Mouse (Mus musculus): ENCODE results near the gene Mrps16. TPM values are rescaled to one million over a fixed set of nuclear protein-coding genes. Genes with fewer than 3 reads are reported as not detected.

The Mrps16 gene
- polyA plus RNA-seq, 1 experiment: 63.7 TPM

DNA sequence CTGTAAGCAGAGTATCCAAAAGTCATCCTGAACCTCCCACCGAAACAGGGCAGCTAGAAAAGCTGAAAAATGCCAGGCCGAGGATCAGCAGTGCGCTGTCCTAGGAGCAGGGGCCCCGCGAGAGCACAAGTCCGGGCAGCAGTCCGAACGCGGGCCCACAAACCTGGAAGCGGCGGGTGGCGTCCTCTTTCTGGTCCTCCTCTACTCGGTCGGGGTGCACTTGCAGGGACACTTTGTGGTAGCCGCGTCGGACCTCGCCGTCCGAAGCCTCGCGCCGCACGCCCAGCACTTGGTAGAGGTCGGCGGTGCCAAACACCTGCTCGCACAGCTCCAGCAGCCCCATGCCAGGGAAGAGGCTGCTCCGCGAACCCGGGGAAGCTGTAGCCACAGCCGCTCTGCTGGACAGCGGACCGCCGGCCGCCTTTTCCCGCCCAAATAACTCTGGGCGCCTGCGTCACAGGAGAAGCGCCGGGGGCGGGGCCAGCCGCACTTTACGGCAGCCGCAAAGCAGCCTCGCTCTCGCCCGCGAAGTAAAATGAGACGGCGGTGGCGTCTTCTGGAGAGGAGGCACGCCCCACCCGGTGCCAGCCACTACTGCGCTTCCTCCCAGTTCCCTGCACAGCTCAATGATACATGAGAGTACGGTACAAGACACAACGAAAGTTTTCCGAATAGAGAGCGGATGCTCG is 4.8 kb downstream of the Mrps16 start, which contains the start of gene Dnajc9:
Gene Dnajc9 (minus strand): TSS at position 470 of the 689 bp plus-strand sequence.
- TF ChIP-seq CTCF (conservative IDR thresholded peaks at IDR 0.05; ENCODE audit: insufficient read depth, insufficient read length, low read depth, low read length) (no peak), POLR2A (IDR thresholded peaks at IDR 0.05; ENCODE audit: low read depth, low read length) (no peak)
- H3K27me3 ChIP-seq (replicated peaks; ENCODE audit: control insufficient read depth, insufficient read depth, low read length): no peaks in the 10 kb centered on the region
- peak within 1 kb of the TSS; percentile 74 for H3K27ac ChIP-seq (ENCODE audit: insufficient read depth, low read depth, low read length)
- WGBS: under 1% methylated on average over 59 of the region's 59 CpGs
- peak within 1 kb of the TSS; percentile 90 for H3K4me3 ChIP-seq (ENCODE audit: insufficient read depth, low read depth, low read length)
- no peaks in the 10 kb centered on the region for H3K36me3 ChIP-seq (ENCODE audit: control insufficient read depth, insufficient read depth, low read length)
- peaks cover 2% of the 10 kb centered on the region; the same call in 1 of the 2 replicates for H3K4me1 ChIP-seq (ENCODE audit: control insufficient read depth, insufficient read depth, low read length)
- DNase-seq: peak; percentile 96

DNA sequence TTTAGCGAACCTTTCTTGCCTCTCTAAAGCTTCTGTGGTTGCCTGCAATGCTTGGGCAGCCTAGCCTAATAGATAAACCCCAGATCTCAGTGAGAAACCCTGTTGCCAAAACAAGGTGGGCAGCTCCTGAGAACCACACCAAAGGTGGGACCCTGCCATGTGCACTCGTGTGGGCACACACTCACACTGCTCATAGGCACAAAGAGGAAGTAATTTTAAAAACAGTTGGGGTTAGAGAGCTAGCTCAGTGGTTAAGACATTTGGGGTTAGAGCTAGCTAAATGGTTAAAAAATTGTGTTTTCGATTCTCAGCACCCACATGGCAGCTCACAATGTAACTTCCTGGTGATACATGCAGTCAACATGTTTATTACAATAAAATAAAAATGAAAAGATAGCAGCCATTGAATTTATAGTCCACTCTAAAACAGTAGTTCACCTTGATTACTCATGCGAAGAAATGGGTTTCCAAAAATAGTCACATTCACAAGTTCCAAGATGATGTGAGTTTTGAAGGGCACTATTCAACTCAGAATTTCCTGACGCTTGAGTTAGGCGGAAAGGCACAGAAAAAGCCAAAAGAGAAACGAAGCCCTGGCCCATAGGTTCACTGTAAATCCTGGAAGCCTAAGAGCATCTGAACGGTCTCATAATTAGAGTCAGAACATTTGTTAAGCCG is 13.5 kb downstream of the Mrps16 start:
- WGBS: 64% methylated on average over 9 of the region's 9 CpGs
- no peaks in the 10 kb centered on the region for H3K27me3 ChIP-seq (replicated peaks; ENCODE audit: control insufficient read depth, insufficient read depth, low read length)
- no peaks in the 10 kb centered on the region for H3K4me1 ChIP-seq (ENCODE audit: control insufficient read depth, insufficient read depth, low read length)
- TF ChIP-seq CTCF (conservative IDR thresholded peaks at IDR 0.05; ENCODE audit: insufficient read depth, insufficient read length, low read depth, low read length): no peak
- no peak for TF ChIP-seq POLR2A (IDR thresholded peaks at IDR 0.05; ENCODE audit: low read depth, low read length)
- no peak overlapping the region for H3K4me3 ChIP-seq (ENCODE audit: insufficient read depth, low read depth, low read length)
- H3K36me3 ChIP-seq (ENCODE audit: control insufficient read depth, insufficient read depth, low read length): no peaks in the 10 kb centered on the region; the same call in 1 of the 2 replicates
- peak overlapping the region; percentile 36; the same call in 1 of the 2 replicates for H3K27ac ChIP-seq (ENCODE audit: insufficient read depth, low read depth, low read length)
- DNase-seq: no peak

DNA sequence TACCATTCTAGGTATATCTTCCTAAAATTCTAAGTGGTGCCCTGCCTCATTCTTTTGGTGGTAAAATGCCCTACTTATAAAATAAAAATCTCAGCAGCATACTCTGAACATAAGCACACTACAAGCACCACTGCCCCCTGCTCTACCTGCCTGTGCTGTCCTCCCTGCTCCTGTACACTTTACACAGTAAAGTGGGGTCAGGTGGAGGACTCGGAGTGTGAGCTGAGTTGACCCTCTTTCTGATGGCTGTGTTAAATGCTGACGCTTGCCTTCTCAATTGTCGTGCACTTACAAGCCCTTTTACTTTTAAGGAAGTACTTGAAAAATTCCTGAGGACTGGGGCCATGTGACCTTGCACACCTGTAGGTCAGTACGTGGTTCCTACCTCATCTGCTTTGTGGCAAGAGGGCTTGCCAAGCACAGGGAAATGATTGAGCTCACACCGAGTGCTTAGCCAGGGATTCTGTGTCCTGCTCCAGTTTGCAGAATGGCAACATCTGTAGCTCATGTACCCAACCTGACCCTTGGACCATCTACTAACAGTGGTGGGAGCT is 14.3 kb downstream of the Mrps16 start:
- H3K36me3 ChIP-seq (ENCODE audit: control insufficient read depth, insufficient read depth, low read length): no peaks in the 10 kb centered on the region; the same call in 1 of the 2 replicates
- no peak overlapping the region for H3K4me3 ChIP-seq (ENCODE audit: insufficient read depth, low read depth, low read length)
- H3K27me3 ChIP-seq (replicated peaks; ENCODE audit: control insufficient read depth, insufficient read depth, low read length): no peaks in the 10 kb centered on the region
- H3K27ac ChIP-seq (ENCODE audit: insufficient read depth, low read depth, low read length): peak overlapping the region; percentile 36; the same call in 1 of the 2 replicates
- 62% methylated on average over 5 of the region's 5 CpGs for WGBS
- no peak for DNase-seq
- TF ChIP-seq POLR2A (IDR thresholded peaks at IDR 0.05; ENCODE audit: low read depth, low read length) (no peak), CTCF (conservative IDR thresholded peaks at IDR 0.05; ENCODE audit: insufficient read depth, insufficient read length, low read depth, low read length) (no peak)
- no peaks in the 10 kb centered on the region for H3K4me1 ChIP-seq (ENCODE audit: control insufficient read depth, insufficient read depth, low read length)

DNA sequence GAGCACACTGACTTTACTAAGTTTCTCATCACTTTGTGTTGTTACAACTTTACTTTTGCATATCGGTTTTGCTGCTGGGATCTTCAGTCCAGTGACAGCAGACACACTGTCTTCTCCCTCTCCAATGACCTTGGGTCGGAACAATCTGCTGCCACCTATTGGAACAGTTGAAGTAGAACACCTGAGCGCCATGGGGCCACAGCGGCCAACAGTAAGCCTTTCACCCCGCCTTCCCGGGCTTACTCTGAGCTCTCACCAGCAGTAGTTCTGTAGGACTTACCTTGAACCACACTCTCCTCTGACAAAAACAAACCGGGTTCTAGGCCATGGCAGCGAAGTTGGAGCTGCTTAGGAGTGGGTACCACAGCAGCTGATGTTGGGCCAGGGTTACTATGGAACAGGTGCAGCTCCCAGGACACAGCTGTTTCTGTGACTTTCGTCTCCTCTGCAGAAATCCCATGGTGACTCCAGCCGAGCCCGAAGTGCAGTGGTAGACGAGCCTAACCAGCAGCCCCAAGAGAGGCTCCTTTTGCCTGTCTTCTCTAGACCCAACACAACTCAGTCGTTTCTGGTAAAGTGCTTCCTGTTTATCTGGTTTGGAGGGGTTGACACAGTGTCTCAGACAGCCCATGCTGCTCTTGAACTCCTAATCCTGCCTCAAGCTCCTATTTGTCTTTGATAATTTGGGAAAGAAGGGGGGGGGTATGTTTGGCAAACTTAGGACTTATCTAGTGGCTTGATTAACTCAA is 14.9 kb downstream of the Mrps16 start:
- Histone ChIP-seq H3K36me3 (ENCODE audit: control insufficient read depth, insufficient read depth, low read length) (no peaks in the 10 kb centered on the region; the same call in 1 of the 2 replicates), H3K27ac (ENCODE audit: insufficient read depth, low read depth, low read length) (0 out of 2 replicates have a peak overlapping the region, but pooled peaks have one; percentile 8), H3K4me3 (ENCODE audit: insufficient read depth, low read depth, low read length) (no peak overlapping the region), H3K27me3 (replicated peaks; ENCODE audit: control insufficient read depth, insufficient read depth, low read length) (no peaks in the 10 kb centered on the region), H3K4me1 (ENCODE audit: control insufficient read depth, insufficient read depth, low read length) (no peaks in the 10 kb centered on the region)
- no peak for TF ChIP-seq POLR2A (IDR thresholded peaks at IDR 0.05; ENCODE audit: low read depth, low read length)
- peak; percentile 82 for TF ChIP-seq CTCF (conservative IDR thresholded peaks at IDR 0.05; ENCODE audit: insufficient read depth, insufficient read length, low read depth, low read length)
- 34% methylated on average over 13 of the region's 13 CpGs for WGBS
- DNase-seq: peak; percentile 78

DNA sequence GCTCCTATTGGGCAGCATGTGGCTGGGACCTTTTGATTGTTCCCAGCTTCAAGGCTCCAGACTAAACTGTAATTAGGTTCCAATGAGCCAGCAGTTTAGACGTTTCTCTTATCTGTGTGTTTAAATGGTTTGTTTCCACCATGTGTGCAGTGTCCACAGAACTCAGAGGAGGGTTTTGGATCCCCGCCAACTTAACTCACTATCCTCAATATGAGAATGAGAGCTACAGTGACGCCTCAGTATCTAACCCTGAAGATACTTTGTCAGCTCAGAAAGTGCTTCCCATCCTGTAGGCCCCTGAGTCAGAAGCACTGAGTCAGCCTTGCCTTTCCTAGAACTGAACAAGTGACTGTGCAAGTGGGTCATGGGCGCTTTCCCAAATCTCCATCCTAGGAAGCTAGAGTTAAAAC is 16.3 kb downstream of the Mrps16 start:
- Histone ChIP-seq H3K4me3 (ENCODE audit: insufficient read depth, low read depth, low read length) (no peak overlapping the region), H3K27ac (ENCODE audit: insufficient read depth, low read depth, low read length) (no peak overlapping the region), H3K36me3 (ENCODE audit: control insufficient read depth, insufficient read depth, low read length) (no peaks in the 10 kb centered on the region; the same call in 1 of the 2 replicates), H3K4me1 (ENCODE audit: control insufficient read depth, insufficient read depth, low read length) (no peaks in the 10 kb centered on the region), H3K27me3 (replicated peaks; ENCODE audit: control insufficient read depth, insufficient read depth, low read length) (no peaks in the 10 kb centered on the region)
- 70% methylated on average over 4 of the region's 4 CpGs for WGBS
- DNase-seq: no peak
- TF ChIP-seq POLR2A (IDR thresholded peaks at IDR 0.05; ENCODE audit: low read depth, low read length): no peak
- TF ChIP-seq CTCF (conservative IDR thresholded peaks at IDR 0.05; ENCODE audit: insufficient read depth, insufficient read length, low read depth, low read length): no peak

DNA sequence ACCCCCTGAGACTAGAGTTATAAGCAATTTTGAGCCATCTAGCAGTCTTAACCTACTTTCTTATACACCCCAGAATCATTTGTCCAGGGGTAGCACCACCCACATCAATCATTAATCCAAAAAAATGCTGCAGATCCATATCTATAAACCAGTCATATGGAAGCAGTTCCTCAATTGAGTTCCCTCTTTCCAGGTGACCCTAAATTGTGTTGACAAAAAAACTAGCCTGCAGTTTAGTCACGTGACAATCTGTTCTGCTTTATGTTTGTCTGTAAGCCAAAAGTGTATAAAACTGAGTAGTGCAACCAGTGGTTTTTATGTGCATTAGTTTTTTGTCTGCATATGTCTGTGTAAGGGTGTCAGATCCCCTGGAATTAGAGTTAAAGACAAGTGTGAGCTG is 21.6 kb downstream of the Mrps16 start:
- Histone ChIP-seq H3K36me3 (ENCODE audit: control insufficient read depth, insufficient read depth, low read length) (no peaks in the 10 kb centered on the region; the same call in 1 of the 2 replicates), H3K27me3 (replicated peaks; ENCODE audit: control insufficient read depth, insufficient read depth, low read length) (no peaks in the 10 kb centered on the region), H3K4me3 (ENCODE audit: insufficient read depth, low read depth, low read length) (no peak overlapping the region), H3K27ac (ENCODE audit: insufficient read depth, low read depth, low read length) (no peak overlapping the region), H3K4me1 (ENCODE audit: control insufficient read depth, insufficient read depth, low read length) (0 out of 2 replicates have a peak, but pooled peaks cover 3% of the 10 kb centered on the region)
- WGBS: 73% methylated on average over 1 of the region's 1 CpGs
- DNase-seq: no peak
- TF ChIP-seq POLR2A (IDR thresholded peaks at IDR 0.05; ENCODE audit: low read depth, low read length) (no peak), CTCF (conservative IDR thresholded peaks at IDR 0.05; ENCODE audit: insufficient read depth, insufficient read length, low read depth, low read length) (no peak)
